Mouse (Mus musculus) retina, postnatal 1 day (tissue): ENCODE results near the gene Cdc16.

Source experiments
- DNase-seq: peaks from one replicate; pipeline ENCODE4 v3.0.0-alpha.2; 2012

Cdc16 gene

DNA sequence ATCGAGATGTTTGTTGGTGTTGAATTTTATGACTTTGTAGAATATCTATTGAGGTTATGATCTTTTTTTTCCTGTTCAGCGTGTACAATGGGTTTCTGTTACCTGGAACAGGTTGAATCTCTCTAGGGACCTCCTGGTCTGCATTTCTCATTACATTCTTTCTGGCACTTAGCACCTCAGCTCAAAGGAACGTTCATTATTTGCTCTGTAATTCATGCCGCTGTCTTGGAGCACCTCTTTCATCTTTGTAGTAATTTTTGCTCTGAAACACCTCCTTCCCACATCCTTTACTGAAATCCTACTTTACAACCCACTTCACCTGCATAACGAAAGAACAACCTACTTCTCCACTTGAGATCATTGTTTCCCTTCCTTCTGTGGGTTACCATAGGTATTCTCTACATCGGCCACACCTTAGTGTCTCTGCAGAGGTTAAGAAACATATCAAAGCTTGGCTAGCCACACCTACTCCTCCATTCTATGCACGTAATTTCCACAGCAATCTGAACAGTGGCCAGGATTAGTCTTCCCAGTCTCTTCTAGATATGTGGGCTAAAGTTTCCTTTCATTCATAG is 71.2 kb downstream of the Cdc16 start:
- DNase-seq = no peak
